1 mouse cellular context compared by ENCODE assay signal in the genomic region with DNA sequence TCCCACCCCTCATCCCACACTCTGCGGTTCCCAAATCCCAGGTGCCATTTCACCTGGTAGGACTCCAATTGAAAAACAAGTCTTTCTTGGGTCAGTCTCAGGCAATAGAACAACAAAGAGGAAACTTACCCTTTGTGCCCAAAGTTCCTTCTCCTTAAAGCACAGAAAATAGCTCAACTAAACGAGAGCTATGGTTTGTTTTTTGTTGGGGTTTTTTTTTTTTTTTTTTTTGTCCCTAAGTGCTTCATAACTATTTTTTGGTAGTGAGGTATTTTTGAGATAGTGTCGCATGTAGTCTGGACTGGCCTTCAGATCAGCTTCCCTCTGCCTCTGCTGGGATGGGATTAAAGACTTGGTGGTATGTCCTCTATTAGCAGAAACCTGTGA.
TF ChIP-seq lines count a peak whose summit lies in the region.

No protein-coding gene starts in this region.

TF ChIP-seq in MEL, 35 proteins besides CTCF, POLR2A, EP300 and RAD21 (continued from another document):
- TF ChIP-seq MXI1 (IDR thresholded peaks at IDR 0.05; ENCODE audit: low read depth, low read length) (0 out of 2 replicates have a peak, but pooled peaks have one; percentile 28), MAFK (IDR thresholded peaks at IDR 0.05; ENCODE audit: borderline replicate concordance, low read depth, low read length) (no peak), ZC3H11A (IDR thresholded peaks at IDR 0.05; ENCODE audit: low read depth, low read length) (no peak), RCOR1 (IDR thresholded peaks at IDR 0.05; ENCODE audit: low read depth, low read length) (0 out of 2 replicates have a peak, but pooled peaks have one; percentile 3)
